Mouse (Mus musculus) G1E (cell line): ENCODE results near the gene Gab1.

Experiments
- CTCF ChIP-seq: IDR thresholded peaks from 2 replicates; pipeline ENCODE4 v1.5.1; 2012; ENCODE audit warnings: low read depth, low read length, inconsistent platforms, mixed read lengths
- GATA1 ChIP-seq: IDR thresholded peaks from 2 replicates; pipeline ENCODE4 v1.6.1; 2012; ENCODE audit warnings: borderline replicate concordance, low read length, inconsistent platforms, mixed read lengths
- GATA2 ChIP-seq: IDR thresholded peaks from 2 replicates; pipeline ENCODE4 v1.6.1; 2012; ENCODE audit warnings: low read depth, low read length, inconsistent platforms, borderline replicate concordance

- TF ChIP-seq CTCF = no peak
- no peak for TF ChIP-seq GATA1
- TF ChIP-seq GATA2 = no peak
These were observed 148.0 kb downstream of the Gab1 start for GRCm38 (mm10) chr8:80732326-80732725.
